Mouse (Mus musculus): ENCODE data around the gene Usp34. TPM values are rescaled to one million over a fixed set of nuclear protein-coding genes. Genes with fewer than 3 reads are reported as not detected.
"Not testable (repeated sequence)": the region's sequence is repeated elsewhere in the genome, so short reads cannot be mapped to it uniquely, and the experiment has no call there.

Usp34 gene
- polyA plus RNA-seq, 1 experiment: 114 TPM

DNA sequence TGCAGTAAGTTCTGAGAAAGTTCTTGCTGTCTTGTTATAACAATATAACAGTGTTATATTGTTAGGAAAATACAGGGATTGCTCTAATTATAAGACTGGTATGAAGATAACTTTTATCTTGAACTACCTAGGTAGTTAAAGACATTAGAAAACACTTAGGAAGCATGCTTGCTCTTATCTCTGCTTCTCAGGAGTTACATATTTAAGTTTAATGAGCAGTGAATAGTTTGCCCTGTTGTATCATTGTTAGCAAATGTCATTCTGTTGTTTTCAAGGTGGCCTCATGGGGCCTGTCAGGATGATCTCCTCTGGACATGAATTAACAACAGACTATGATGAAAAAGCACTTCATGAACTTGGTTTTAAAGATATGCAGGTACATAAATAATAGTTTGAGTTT lies 85.9 kb downstream of the Usp34 start:
- TF ChIP-seq POLR2A (IDR thresholded peaks at IDR 0.05; ENCODE audit: low read depth, low read length) (no peak), CTCF (IDR thresholded peaks at IDR 0.05; ENCODE audit: borderline replicate concordance, insufficient read depth, low read length) (no peak)
- H3K4me3 ChIP-seq (ENCODE audit: insufficient read depth, low read length): no peak overlapping the region
- H3K27ac ChIP-seq (ENCODE audit: insufficient read depth, low read length): no peak overlapping the region
- no peaks in the 10 kb centered on the region for H3K4me1 ChIP-seq (ENCODE audit: control insufficient read depth, insufficient read depth, low read length)

DNA sequence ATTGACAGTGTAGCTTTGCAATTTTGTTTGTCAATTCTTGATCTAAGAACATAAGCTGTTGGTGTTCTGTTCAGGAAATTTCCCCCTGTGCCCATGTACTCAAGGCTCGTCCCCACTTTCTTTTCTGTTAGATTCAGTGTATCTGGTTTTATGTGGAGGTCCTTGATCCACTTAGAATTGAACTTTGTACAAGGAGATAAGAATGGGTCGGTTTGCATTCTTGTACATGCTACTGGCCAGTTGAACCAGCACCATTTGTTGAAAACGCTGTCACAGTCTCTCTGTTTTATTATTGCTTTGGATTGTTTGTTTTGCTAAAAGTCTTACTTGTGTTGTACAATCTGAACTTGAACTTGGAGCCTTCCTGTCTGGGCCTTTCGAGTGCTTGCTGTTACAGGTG lies 89.9 kb downstream of the Usp34 start:
- Histone ChIP-seq H3K4me1 (ENCODE audit: control insufficient read depth, insufficient read depth, low read length) (no peaks in the 10 kb centered on the region), H3K27ac (ENCODE audit: insufficient read depth, low read length) (no peak overlapping the region), H3K4me3 (ENCODE audit: insufficient read depth, low read length) (no peak overlapping the region)
- TF ChIP-seq CTCF (IDR thresholded peaks at IDR 0.05; ENCODE audit: borderline replicate concordance, insufficient read depth, low read length) (no peak), POLR2A (IDR thresholded peaks at IDR 0.05; ENCODE audit: low read depth, low read length) (no peak)

GRCm38 (mm10) chr11:23400978-23401776 lies 94.5 kb downstream of the Usp34 start:
- TF ChIP-seq CTCF (IDR thresholded peaks at IDR 0.05; ENCODE audit: borderline replicate concordance, insufficient read depth, low read length) (no peak), POLR2A (IDR thresholded peaks at IDR 0.05; ENCODE audit: low read depth, low read length) (no peak)
- Histone ChIP-seq H3K4me1 (ENCODE audit: control insufficient read depth, insufficient read depth, low read length) (no peaks in the 10 kb centered on the region), H3K4me3 (ENCODE audit: insufficient read depth, low read length) (no peak overlapping the region), H3K27ac (ENCODE audit: insufficient read depth, low read length) (no peak overlapping the region)

GRCm38 (mm10) chr11:23428301-23428700 lies 121.6 kb downstream of the Usp34 start:
- no peaks in the 10 kb centered on the region for H3K4me1 ChIP-seq (ENCODE audit: control insufficient read depth, insufficient read depth, low read length)
- no peak overlapping the region for H3K4me3 ChIP-seq (ENCODE audit: insufficient read depth, low read length)
- H3K27ac ChIP-seq (ENCODE audit: insufficient read depth, low read length): no peak overlapping the region
- no peak for TF ChIP-seq POLR2A (IDR thresholded peaks at IDR 0.05; ENCODE audit: low read depth, low read length)
- TF ChIP-seq CTCF (IDR thresholded peaks at IDR 0.05; ENCODE audit: borderline replicate concordance, insufficient read depth, low read length): no peak

GRCm38 (mm10) chr11:23430013-23430412 lies 123.3 kb downstream of the Usp34 start:
- Histone ChIP-seq H3K4me1 (ENCODE audit: control insufficient read depth, insufficient read depth, low read length) (no peaks in the 10 kb centered on the region), H3K4me3 (ENCODE audit: insufficient read depth, low read length) (no peak overlapping the region), H3K27ac (ENCODE audit: insufficient read depth, low read length) (no peak overlapping the region)
- TF ChIP-seq CTCF (IDR thresholded peaks at IDR 0.05; ENCODE audit: borderline replicate concordance, insufficient read depth, low read length): no peak
- TF ChIP-seq POLR2A (IDR thresholded peaks at IDR 0.05; ENCODE audit: low read depth, low read length): no peak

- TF ChIP-seq POLR2A (IDR thresholded peaks at IDR 0.05; ENCODE audit: low read depth, low read length) (no peak), CTCF (IDR thresholded peaks at IDR 0.05; ENCODE audit: borderline replicate concordance, insufficient read depth, low read length) (no peak)
- Histone ChIP-seq H3K27ac (ENCODE audit: insufficient read depth, low read length) (no peak overlapping the region), H3K4me1 (ENCODE audit: control insufficient read depth, insufficient read depth, low read length) (no peaks in the 10 kb centered on the region), H3K4me3 (ENCODE audit: insufficient read depth, low read length) (no peak overlapping the region)
These were observed 129.4 kb downstream of the Usp34 start for GRCm38 (mm10) chr11:23436076-23436475.

GRCm38 (mm10) chr11:23465862-23466261 lies 159.2 kb downstream of the Usp34 start:
- H3K27ac ChIP-seq (ENCODE audit: insufficient read depth, low read length); H3K4me1 ChIP-seq (ENCODE audit: control insufficient read depth, insufficient read depth, low read length); H3K4me3 ChIP-seq (ENCODE audit: insufficient read depth, low read length): not testable (repeated sequence)

GRCm38 (mm10) chr11:23489955-23490354 lies 183.3 kb downstream of the Usp34 start:
- H3K4me3 ChIP-seq (ENCODE audit: insufficient read depth, low read length): no peak overlapping the region
- H3K27ac ChIP-seq (ENCODE audit: insufficient read depth, low read length): no peak overlapping the region
- no peak for TF ChIP-seq POLR2A (IDR thresholded peaks at IDR 0.05; ENCODE audit: low read depth, low read length)
- no peak for TF ChIP-seq CTCF (IDR thresholded peaks at IDR 0.05; ENCODE audit: borderline replicate concordance, insufficient read depth, low read length)
- H3K4me1 ChIP-seq (ENCODE audit: control insufficient read depth, insufficient read depth, low read length): no peaks in the 10 kb centered on the region

- TF ChIP-seq CTCF (IDR thresholded peaks at IDR 0.05; ENCODE audit: borderline replicate concordance, insufficient read depth, low read length) (no peak), POLR2A (IDR thresholded peaks at IDR 0.05; ENCODE audit: low read depth, low read length) (no peak)
- peaks cover 7% of the 10 kb centered on the region; the same call in 1 of the 2 replicates for H3K4me1 ChIP-seq (ENCODE audit: control insufficient read depth, insufficient read depth, low read length)
- H3K4me3 ChIP-seq (ENCODE audit: insufficient read depth, low read length): no peak overlapping the region
- H3K27ac ChIP-seq (ENCODE audit: insufficient read depth, low read length): no peak overlapping the region
These were observed 185.5 kb downstream of the Usp34 start for GRCm38 (mm10) chr11:23492048-23492790.

DNA sequence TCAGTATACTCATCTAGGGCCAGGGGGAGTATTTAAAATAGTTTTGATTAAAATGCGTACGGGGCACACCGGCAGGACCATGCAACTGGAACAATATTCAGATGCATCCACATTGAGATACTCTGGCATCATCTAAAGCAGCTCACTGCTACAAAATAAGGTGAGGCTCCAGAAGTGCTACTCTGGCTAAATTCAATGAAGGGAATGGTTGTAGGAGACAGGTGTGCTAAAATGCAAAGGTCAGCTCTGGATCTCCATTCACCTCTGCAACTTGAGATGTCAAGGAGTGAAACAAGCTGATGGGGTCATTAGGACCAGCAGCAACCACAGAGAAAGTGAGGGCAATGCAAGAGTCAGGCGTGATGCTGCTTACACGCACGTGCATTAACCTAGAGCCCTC lies 188.5 kb downstream of the Usp34 start:
- Histone ChIP-seq H3K4me3 (ENCODE audit: insufficient read depth, low read length) (no peak overlapping the region), H3K4me1 (ENCODE audit: control insufficient read depth, insufficient read depth, low read length) (peaks cover 7% of the 10 kb centered on the region; the same call in 1 of the 2 replicates), H3K27ac (ENCODE audit: insufficient read depth, low read length) (no peak overlapping the region)
- no peak for TF ChIP-seq CTCF (IDR thresholded peaks at IDR 0.05; ENCODE audit: borderline replicate concordance, insufficient read depth, low read length)
- TF ChIP-seq POLR2A (IDR thresholded peaks at IDR 0.05; ENCODE audit: low read depth, low read length): no peak
